Mouse (Mus musculus): ENCODE measurements around the gene Lect2. TPM values are rescaled to one million over a fixed set of nuclear protein-coding genes. Genes with fewer than 3 reads are reported as not detected.

The Lect2 gene
- polyA plus RNA-seq (2012; rRNA removed), result not detected in 2 replicates
- not detected in 2 replicates for polyA plus RNA-seq (2014; fragmentation: Nextera tagmentation; extraction: Ambion mirVana)

- no peak for DNase-seq (ENCODE audit: low spot score)
- Histone ChIP-seq H3K36me3 (ENCODE audit: control insufficient read depth, insufficient read depth, low read length) (no peaks in the 10 kb centered on the region), H3K4me3 (replicated peaks; ENCODE audit: low read length) (no peak within 1 kb of the TSS), H3K9me3 (ENCODE audit: control insufficient read depth, low read length) (no peaks in the 10 kb centered on the region), H3K9ac (ENCODE audit: low read depth, low read length, severe bottlenecking) (no peak within 1 kb of the TSS), H3K27me3 (ENCODE audit: control insufficient read depth, insufficient read depth, low read length) (no peaks in the 10 kb centered on the region), H3K4me2 (replicated peaks; ENCODE audit: low read depth, low read length, severe bottlenecking) (no peak within 1 kb of the TSS), H3K27ac (replicated peaks; ENCODE audit: low read depth, low read length) (no peak within 1 kb of the TSS), H3K4me1 (ENCODE audit: control insufficient read depth, insufficient read depth, low read length) (no peaks in the 10 kb centered on the region)
- ATAC-seq (ENCODE audit: low FRiP score, low read depth), result no peak
- no peak for TF ChIP-seq POLR2A (IDR thresholded peaks at IDR 0.05; ENCODE audit: borderline replicate concordance, extremely low read depth, insufficient read depth, insufficient read length)
- 76% methylated on average over 9 of the region's 9 CpGs for WGBS
These were observed at the start of gene Lect2 for GRCm38 (mm10) chr13:56548401-56548800. Gene Lect2 (minus strand): TSS chr13:56548502.

- H3K27ac ChIP-seq (replicated peaks; ENCODE audit: low read depth, low read length), result peak overlapping the region; percentile 63
- H3K9ac ChIP-seq (ENCODE audit: low read depth, low read length, severe bottlenecking), result no peak overlapping the region
- peaks cover 61% of the 10 kb centered on the region for H3K4me1 ChIP-seq (ENCODE audit: control insufficient read depth, insufficient read depth, low read length)
- WGBS, result 91% methylated on average over 4 of the region's 4 CpGs
- no peaks in the 10 kb centered on the region for H3K9me3 ChIP-seq (ENCODE audit: control insufficient read depth, low read length)
- TF ChIP-seq POLR2A (IDR thresholded peaks at IDR 0.05; ENCODE audit: borderline replicate concordance, extremely low read depth, insufficient read depth, insufficient read length), result no peak
- no peak overlapping the region for H3K4me3 ChIP-seq (replicated peaks; ENCODE audit: low read length)
- no peaks in the 10 kb centered on the region for H3K36me3 ChIP-seq (ENCODE audit: control insufficient read depth, insufficient read depth, low read length)
- H3K4me2 ChIP-seq (replicated peaks; ENCODE audit: low read depth, low read length, severe bottlenecking), result no peak overlapping the region
- ATAC-seq (ENCODE audit: low FRiP score, low read depth), result no peak
- DNase-seq (ENCODE audit: low spot score), result no peak
- no peaks in the 10 kb centered on the region for H3K27me3 ChIP-seq (ENCODE audit: control insufficient read depth, insufficient read depth, low read length)
These were observed 49.0 kb upstream of the Lect2 start for GRCm38 (mm10) chr13:56597296-56597695.

DNA sequence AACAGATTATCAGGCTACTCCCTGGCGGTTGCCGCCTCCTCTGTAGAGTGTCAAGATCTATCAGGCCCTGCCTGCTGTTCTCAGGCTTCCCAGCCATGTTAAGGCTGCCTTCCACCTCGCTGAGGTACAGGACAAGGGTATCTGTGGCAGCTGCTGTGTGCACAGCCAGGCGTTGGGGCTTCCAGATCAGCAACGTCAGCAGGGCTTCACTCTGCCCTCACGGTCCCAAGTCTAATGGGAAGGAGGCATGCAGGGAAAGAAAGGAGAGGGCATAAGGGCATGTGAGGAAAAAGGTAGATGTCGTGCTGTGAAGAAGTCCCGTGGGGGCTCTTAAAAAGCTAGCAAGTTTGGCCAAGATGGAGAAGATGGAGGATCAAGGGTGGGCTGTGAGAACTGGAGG lies 46.9 kb upstream of the Lect2 start:
- ATAC-seq (ENCODE audit: low FRiP score, low read depth) (no peak), DNase-seq (ENCODE audit: low spot score) (no peak)
- no peak overlapping the region for H3K27ac ChIP-seq (replicated peaks; ENCODE audit: low read depth, low read length)
- WGBS, result 63% methylated on average over 8 of the region's 8 CpGs
- no peak overlapping the region for H3K4me2 ChIP-seq (replicated peaks; ENCODE audit: low read depth, low read length, severe bottlenecking)
- peaks cover 41% of the 10 kb centered on the region for H3K4me1 ChIP-seq (ENCODE audit: control insufficient read depth, insufficient read depth, low read length)
- no peak overlapping the region for H3K4me3 ChIP-seq (replicated peaks; ENCODE audit: low read length)
- no peak for TF ChIP-seq POLR2A (IDR thresholded peaks at IDR 0.05; ENCODE audit: borderline replicate concordance, extremely low read depth, insufficient read depth, insufficient read length)
- H3K9me3 ChIP-seq (ENCODE audit: control insufficient read depth, low read length), result no peaks in the 10 kb centered on the region
- H3K27me3 ChIP-seq (ENCODE audit: control insufficient read depth, insufficient read depth, low read length), result no peaks in the 10 kb centered on the region
- no peak overlapping the region for H3K9ac ChIP-seq (ENCODE audit: low read depth, low read length, severe bottlenecking)
- H3K36me3 ChIP-seq (ENCODE audit: control insufficient read depth, insufficient read depth, low read length), result no peaks in the 10 kb centered on the region

- peak; percentile 82 for DNase-seq (ENCODE audit: low spot score)
- peak overlapping the region; percentile 59; the same call in 1 of the 2 replicates for H3K27ac ChIP-seq (replicated peaks; ENCODE audit: low read depth, low read length)
- TF ChIP-seq POLR2A (IDR thresholded peaks at IDR 0.05; ENCODE audit: borderline replicate concordance, extremely low read depth, insufficient read depth, insufficient read length), result no peak
These were observed 45.7 kb upstream of the Lect2 start for GRCm38 (mm10) chr13:56593961-56594391.

GRCm38 (mm10) chr13:56593196-56593595 lies 44.9 kb upstream of the Lect2 start:
- no peak overlapping the region for H3K9ac ChIP-seq (ENCODE audit: low read depth, low read length, severe bottlenecking)
- no peak overlapping the region for H3K27ac ChIP-seq (replicated peaks; ENCODE audit: low read depth, low read length)
- TF ChIP-seq POLR2A (IDR thresholded peaks at IDR 0.05; ENCODE audit: borderline replicate concordance, extremely low read depth, insufficient read depth, insufficient read length), result no peak
- no peaks in the 10 kb centered on the region for H3K36me3 ChIP-seq (ENCODE audit: control insufficient read depth, insufficient read depth, low read length)
- H3K4me2 ChIP-seq (replicated peaks; ENCODE audit: low read depth, low read length, severe bottlenecking), result no peak overlapping the region
- no peak overlapping the region for H3K4me3 ChIP-seq (replicated peaks; ENCODE audit: low read length)
- no peaks in the 10 kb centered on the region for H3K9me3 ChIP-seq (ENCODE audit: control insufficient read depth, low read length)
- DNase-seq (ENCODE audit: low spot score) (no peak), ATAC-seq (ENCODE audit: low FRiP score, low read depth) (no peak)
- 86% methylated on average over 5 of the region's 5 CpGs for WGBS
- no peaks in the 10 kb centered on the region for H3K27me3 ChIP-seq (ENCODE audit: control insufficient read depth, insufficient read depth, low read length)
- peaks cover 28% of the 10 kb centered on the region for H3K4me1 ChIP-seq (ENCODE audit: control insufficient read depth, insufficient read depth, low read length)

More at GRCm38 (mm10) chr13:56593961-56594391, 45.7 kb upstream of the Lect2 start:
- no peak overlapping the region for H3K9ac ChIP-seq (ENCODE audit: low read depth, low read length, severe bottlenecking)
- 40% methylated on average over 7 of the region's 7 CpGs for WGBS
- H3K27me3 ChIP-seq (ENCODE audit: control insufficient read depth, insufficient read depth, low read length), result no peaks in the 10 kb centered on the region
- H3K4me3 ChIP-seq (replicated peaks; ENCODE audit: low read length), result no peak overlapping the region
- no peaks in the 10 kb centered on the region for H3K36me3 ChIP-seq (ENCODE audit: control insufficient read depth, insufficient read depth, low read length)
- H3K9me3 ChIP-seq (ENCODE audit: control insufficient read depth, low read length), result no peaks in the 10 kb centered on the region
- H3K4me2 ChIP-seq (replicated peaks; ENCODE audit: low read depth, low read length, severe bottlenecking), result no peak overlapping the region
- peaks cover 30% of the 10 kb centered on the region for H3K4me1 ChIP-seq (ENCODE audit: control insufficient read depth, insufficient read depth, low read length)
- no peak for ATAC-seq (ENCODE audit: low FRiP score, low read depth)

- WGBS, result 67% methylated on average over 2 of the region's 2 CpGs
- peaks cover 19% of the 10 kb centered on the region for H3K4me1 ChIP-seq (ENCODE audit: control insufficient read depth, insufficient read depth, low read length)
- no peaks in the 10 kb centered on the region for H3K9me3 ChIP-seq (ENCODE audit: control insufficient read depth, low read length)
- H3K27me3 ChIP-seq (ENCODE audit: control insufficient read depth, insufficient read depth, low read length), result no peaks in the 10 kb centered on the region
- DNase-seq (ENCODE audit: low spot score), result no peak
- H3K4me3 ChIP-seq (replicated peaks; ENCODE audit: low read length), result no peak overlapping the region
- H3K4me2 ChIP-seq (replicated peaks; ENCODE audit: low read depth, low read length, severe bottlenecking), result no peak overlapping the region
- H3K27ac ChIP-seq (replicated peaks; ENCODE audit: low read depth, low read length), result no peak overlapping the region
- no peaks in the 10 kb centered on the region for H3K36me3 ChIP-seq (ENCODE audit: control insufficient read depth, insufficient read depth, low read length)
- H3K9ac ChIP-seq (ENCODE audit: low read depth, low read length, severe bottlenecking), result no peak overlapping the region
- no peak for TF ChIP-seq POLR2A (IDR thresholded peaks at IDR 0.05; ENCODE audit: borderline replicate concordance, extremely low read depth, insufficient read depth, insufficient read length)
- no peak for ATAC-seq (ENCODE audit: low FRiP score, low read depth)
These were observed 43.6 kb upstream of the Lect2 start for GRCm38 (mm10) chr13:56591939-56592338.

Measured in limb, embryonic 14.5 days (tissue).